Mouse (Mus musculus) forebrain, embryonic 16.5 days (tissue): ENCODE measurements around the gene Scn2a. TPM values are rescaled to one million over a fixed set of nuclear protein-coding genes. Genes with fewer than 3 reads are reported as not detected.
A peak's percentile ranks its signal among the peaks of the same experiment; 100 is the strongest.

Experiments
- ATAC-seq: fragments of 200-750 bp; cut with Nextera tagmentation; 2 replicates; pipeline ENCODE4 v1.8.0; 2017; ENCODE audit warnings: mild to moderate bottlenecking, moderate library complexity
- H3K27ac ChIP-seq: fragments of 300-500 bp; sonication (generic); 2 replicates; pipeline ENCODE4 v1.5.1; 2014; ENCODE audit warnings: low read length, control low read depth
- H3K27me3 ChIP-seq: fragments of 300-500 bp; sonication (generic); replicated peaks from 2 replicates; pipeline ENCODE4 v1.6.1; 2014; ENCODE audit warnings: low read length; ENCODE audit not compliant: control insufficient read depth, insufficient read depth
- H3K36me3 ChIP-seq: fragments of 300-500 bp; sonication (generic); 2 replicates; pipeline ENCODE4 v1.6.1; 2014; ENCODE audit not compliant: control insufficient read depth, insufficient read depth
- H3K4me1 ChIP-seq: fragments of 300-500 bp; sonication (generic); replicated peaks from 2 replicates; pipeline ENCODE4 v1.6.1; 2014; ENCODE audit warnings: low read length; ENCODE audit not compliant: control insufficient read depth, insufficient read depth
- H3K4me2 ChIP-seq: fragments of 300-500 bp; sonication (generic); 2 replicates; pipeline ENCODE4 v1.6.1; 2014; ENCODE audit warnings: mild to moderate bottlenecking, low read length, control low read depth
- H3K4me3 ChIP-seq: fragments of 300-500 bp; sonication (generic); replicated peaks from 2 replicates; pipeline ENCODE4 v1.5.1; 2014; ENCODE audit warnings: mild to moderate bottlenecking, low read length, control low read depth
- H3K9ac ChIP-seq: fragments of 300-500 bp; sonication (generic); replicated peaks from 2 replicates; pipeline ENCODE4 v1.6.1; 2014; ENCODE audit warnings: low read depth, low read length, control low read depth
- H3K9me3 ChIP-seq: fragments of 300-500 bp; sonication (generic); 2 replicates; pipeline ENCODE4 v1.6.1; 2016; ENCODE audit warnings: low read length; ENCODE audit not compliant: control insufficient read depth
- WGBS: fragments of 180-500 bp; shearing (Covaris S2); extraction: QIAGEN DNeasy Blood & Tissue Kit; methylation state at CpG from one replicate; pipeline ENCODE4 v1.1.7; 2014; 5-methylcytosine and 5-hydroxymethylcytosine counted together
- polyA plus RNA-seq: library from polyadenylated mRNA; unstranded; fragments of >200 nt; fragmentation: Nextera tagmentation; extraction: Ambion mirVana; gene quantifications from 2 replicates; pipeline ENCODE4 v1.2.1, GENCODE M21; 2015

Gene Scn2a
- polyA plus RNA-seq, 1 experiment from 2014 or later, result 42.8 TPM

GRCm38 (mm10) chr2:65658430-65658829 is 37.9 kb downstream of the Scn2a start:
- H3K4me2 ChIP-seq, result no peak overlapping the region
- WGBS, result 68% methylated on average over 8 of the region's 8 CpGs
- H3K9me3 ChIP-seq, result no peaks in the 10 kb centered on the region
- no peak overlapping the region for H3K9ac ChIP-seq
- no peak overlapping the region for H3K27ac ChIP-seq
- H3K4me1 ChIP-seq, result no peaks in the 10 kb centered on the region
- H3K4me3 ChIP-seq, result no peak overlapping the region
- H3K27me3 ChIP-seq, result no peaks in the 10 kb centered on the region
- H3K36me3 ChIP-seq, result no peaks in the 10 kb centered on the region
- ATAC-seq, result no peak

GRCm38 (mm10) chr2:65663892-65664291 is 43.3 kb downstream of the Scn2a start:
- H3K27me3 ChIP-seq, result no peaks in the 10 kb centered on the region
- peaks cover 3% of the 10 kb centered on the region for H3K4me1 ChIP-seq
- no peak overlapping the region for H3K9ac ChIP-seq
- no peak overlapping the region for H3K4me2 ChIP-seq
- H3K9me3 ChIP-seq, result no peaks in the 10 kb centered on the region
- no peak overlapping the region for H3K27ac ChIP-seq
- no peak for ATAC-seq
- no peaks in the 10 kb centered on the region for H3K36me3 ChIP-seq
- H3K4me3 ChIP-seq, result no peak overlapping the region

GRCm38 (mm10) chr2:65664481-65664880 is 43.9 kb downstream of the Scn2a start:
- Histone ChIP-seq H3K4me1 (peaks cover 5% of the 10 kb centered on the region), H3K36me3 (no peaks in the 10 kb centered on the region), H3K9ac (no peak overlapping the region), H3K27ac (no peak overlapping the region), H3K4me3 (no peak overlapping the region), H3K4me2 (no peak overlapping the region), H3K9me3 (no peaks in the 10 kb centered on the region), H3K27me3 (no peaks in the 10 kb centered on the region)
- no peak for ATAC-seq
- WGBS, result 4% methylated on average over 1 of the region's 1 CpGs

- H3K27me3 ChIP-seq, result no peaks in the 10 kb centered on the region
- no peak overlapping the region for H3K4me2 ChIP-seq
- no peak overlapping the region for H3K4me3 ChIP-seq
- H3K36me3 ChIP-seq, result no peaks in the 10 kb centered on the region
- peaks cover 9% of the 10 kb centered on the region for H3K4me1 ChIP-seq
- no peak overlapping the region for H3K27ac ChIP-seq
- no peak overlapping the region for H3K9ac ChIP-seq
- H3K9me3 ChIP-seq, result no peaks in the 10 kb centered on the region
- ATAC-seq, result no peak
- WGBS, result 7% methylated on average over 4 of the region's 4 CpGs
Measured at GRCm38 (mm10) chr2:65665180-65665579, 44.6 kb downstream of the Scn2a start.

- H3K4me2 ChIP-seq, result peak overlapping the region; percentile 54
- peak overlapping the region; percentile 70; the same call in 1 of the 2 replicates for H3K27ac ChIP-seq
- WGBS, result 45% methylated on average over 18 of the region's 18 CpGs
- peak; percentile 41 for ATAC-seq
- H3K36me3 ChIP-seq, result no peaks in the 10 kb centered on the region
- H3K27me3 ChIP-seq, result no peaks in the 10 kb centered on the region
- H3K9me3 ChIP-seq, result no peaks in the 10 kb centered on the region
- H3K9ac ChIP-seq, result peak overlapping the region; percentile 43
- peaks cover 11% of the 10 kb centered on the region for H3K4me1 ChIP-seq
- peak overlapping the region; percentile 41 for H3K4me3 ChIP-seq
Measured at GRCm38 (mm10) chr2:65667590-65668436, 47.2 kb downstream of the Scn2a start.

GRCm38 (mm10) chr2:65668437-65669135 is 48.0 kb downstream of the Scn2a start:
- peak; percentile 99 for ATAC-seq
- WGBS, result 17% methylated on average over 12 of the region's 12 CpGs
- Histone ChIP-seq H3K27me3 (no peaks in the 10 kb centered on the region), H3K4me2 (peak overlapping the region; percentile 60), H3K27ac (peak overlapping the region; percentile 84), H3K9ac (peak overlapping the region; percentile 65), H3K9me3 (no peaks in the 10 kb centered on the region), H3K36me3 (no peaks in the 10 kb centered on the region), H3K4me1 (peaks cover 11% of the 10 kb centered on the region), H3K4me3 (peak overlapping the region; percentile 41)

- peak overlapping the region; percentile 22 for H3K4me3 ChIP-seq
- H3K27ac ChIP-seq, result 0 out of 2 replicates have a peak overlapping the region, but pooled peaks have one; percentile 23
- ATAC-seq, result no peak
- H3K4me2 ChIP-seq, result peak overlapping the region; percentile 60
- no peaks in the 10 kb centered on the region for H3K36me3 ChIP-seq
- peaks cover 11% of the 10 kb centered on the region for H3K4me1 ChIP-seq
- H3K9ac ChIP-seq, result no peak overlapping the region
- 80% methylated on average over 8 of the region's 8 CpGs for WGBS
- no peaks in the 10 kb centered on the region for H3K27me3 ChIP-seq
- no peaks in the 10 kb centered on the region for H3K9me3 ChIP-seq
Measured at GRCm38 (mm10) chr2:65669561-65669960, 49.0 kb downstream of the Scn2a start.

- no peak for ATAC-seq
- H3K4me3 ChIP-seq, result no peak overlapping the region
- WGBS, result 55% methylated on average over 12 of the region's 12 CpGs
- 0 out of 2 replicates have a peak overlapping the region, but pooled peaks have one; percentile 16 for H3K27ac ChIP-seq
- peak overlapping the region; percentile 7; the same call in 1 of the 2 replicates for H3K9ac ChIP-seq
- H3K4me2 ChIP-seq, result 0 out of 2 replicates have a peak overlapping the region, but pooled peaks have one; percentile 16
- no peaks in the 10 kb centered on the region for H3K9me3 ChIP-seq
- peaks cover 11% of the 10 kb centered on the region for H3K4me1 ChIP-seq
- no peaks in the 10 kb centered on the region for H3K27me3 ChIP-seq
- no peaks in the 10 kb centered on the region for H3K36me3 ChIP-seq
Measured at GRCm38 (mm10) chr2:65670153-65670817, 49.7 kb downstream of the Scn2a start.

GRCm38 (mm10) chr2:65679621-65680020 is 59.0 kb downstream of the Scn2a start:
- no peaks in the 10 kb centered on the region for H3K4me1 ChIP-seq
- H3K9me3 ChIP-seq, result no peaks in the 10 kb centered on the region
- H3K4me2 ChIP-seq, result no peak overlapping the region
- no peak for ATAC-seq
- peaks cover 2% of the 10 kb centered on the region; the same call in 1 of the 2 replicates for H3K36me3 ChIP-seq
- H3K9ac ChIP-seq, result no peak overlapping the region
- WGBS, result 85% methylated on average over 4 of the region's 4 CpGs
- no peak overlapping the region for H3K4me3 ChIP-seq
- no peaks in the 10 kb centered on the region for H3K27me3 ChIP-seq
- H3K27ac ChIP-seq, result no peak overlapping the region
